Mouse (Mus musculus): ENCODE results near the gene Arhgdia. TPM values are rescaled to one million over a fixed set of nuclear protein-coding genes. Genes with fewer than 3 reads are reported as not detected.

Gene Arhgdia
- 100 to 1,000 TPM; 554 to 866 TPM for polyA plus RNA-seq (2017; shearing (Covaris generic))

DNA sequence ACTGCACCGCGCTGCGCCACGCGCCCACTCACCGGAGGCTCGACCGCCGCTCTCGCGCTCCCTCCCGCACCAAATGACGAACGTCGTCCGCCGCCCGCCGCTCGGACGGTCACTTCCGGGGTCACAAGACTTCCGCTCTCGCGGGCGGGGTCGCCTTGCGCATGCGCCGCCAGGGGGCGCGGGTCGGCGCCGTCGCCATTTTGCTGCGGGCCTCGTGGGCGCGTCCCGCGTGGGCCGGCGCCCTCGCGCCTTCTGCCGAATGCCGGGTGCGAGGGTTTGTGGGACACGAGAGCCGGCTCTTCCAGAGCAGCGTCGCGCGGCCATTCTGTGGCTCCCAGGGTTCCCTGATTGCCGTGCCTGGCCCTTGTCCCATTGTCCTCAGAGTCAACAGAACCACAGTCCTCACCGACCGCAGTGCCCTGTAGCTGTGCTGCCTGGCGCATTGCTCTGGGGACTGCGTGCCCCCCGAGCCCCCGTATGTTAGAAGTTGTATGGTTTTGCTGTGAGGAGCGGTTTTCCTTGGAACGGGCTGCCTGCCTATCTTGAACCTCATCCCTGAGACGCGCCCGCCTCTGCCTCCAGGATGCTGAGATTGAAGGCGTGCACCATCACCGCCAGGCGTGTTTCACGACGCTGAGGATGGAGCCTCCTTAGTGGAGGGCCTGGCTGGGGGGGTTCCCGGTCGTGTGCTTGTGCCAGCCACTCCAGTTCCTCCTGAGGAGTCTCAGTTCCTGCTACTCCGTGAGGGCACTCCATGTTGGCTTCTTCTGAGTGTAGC is at the start of gene Arhgdia:
Gene Arhgdia (minus strand): TSS at position 135 of the 778 bp plus-strand sequence.
- peak; percentile 62 for ATAC-seq

DNA sequence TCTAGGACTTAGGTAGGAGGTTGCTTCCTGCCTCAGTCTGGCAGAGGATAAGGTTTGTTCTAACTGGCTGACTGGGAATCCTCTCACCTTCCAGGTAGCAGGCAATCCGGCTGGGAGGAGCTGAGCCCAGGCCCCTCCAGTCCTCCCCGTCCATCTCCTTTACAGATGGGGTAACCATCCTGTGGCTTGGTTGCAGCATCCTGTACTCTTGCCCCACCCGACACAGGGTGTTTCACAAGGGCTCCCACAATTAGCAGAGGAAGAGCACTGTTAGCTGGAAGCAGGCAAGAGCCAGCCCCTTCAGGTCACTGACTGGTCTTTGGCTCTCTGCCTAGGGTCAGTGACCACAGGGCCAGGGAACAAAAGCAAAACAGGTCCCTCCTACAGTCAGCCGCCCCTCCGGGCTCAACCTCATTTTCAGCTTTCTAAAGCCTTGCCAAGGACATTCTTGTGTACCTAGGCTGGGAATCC is 49.0 kb upstream of the Arhgdia start:
- ATAC-seq: no peak

DNA sequence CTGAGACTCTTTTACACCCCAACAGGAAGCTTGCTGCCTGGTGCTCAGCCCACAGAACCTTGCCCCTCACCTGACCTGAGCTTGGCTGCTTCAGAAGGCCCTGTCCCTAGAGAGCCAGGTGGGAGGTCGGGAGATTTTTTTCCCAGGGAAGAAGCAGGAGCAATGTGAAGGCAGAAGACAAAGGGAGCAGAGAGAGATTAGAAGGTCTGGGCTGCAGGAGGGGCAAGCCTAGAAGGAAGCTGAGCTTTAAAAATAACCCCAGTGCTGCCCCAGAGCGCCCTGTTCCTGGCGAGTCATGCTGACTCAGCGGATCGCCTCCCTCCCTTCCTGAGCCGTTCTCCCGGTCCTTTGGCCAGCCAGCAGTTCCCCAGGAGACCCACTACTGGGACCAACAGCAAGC is 48.5 kb upstream of the Arhgdia start:
- no peak for ATAC-seq

DNA sequence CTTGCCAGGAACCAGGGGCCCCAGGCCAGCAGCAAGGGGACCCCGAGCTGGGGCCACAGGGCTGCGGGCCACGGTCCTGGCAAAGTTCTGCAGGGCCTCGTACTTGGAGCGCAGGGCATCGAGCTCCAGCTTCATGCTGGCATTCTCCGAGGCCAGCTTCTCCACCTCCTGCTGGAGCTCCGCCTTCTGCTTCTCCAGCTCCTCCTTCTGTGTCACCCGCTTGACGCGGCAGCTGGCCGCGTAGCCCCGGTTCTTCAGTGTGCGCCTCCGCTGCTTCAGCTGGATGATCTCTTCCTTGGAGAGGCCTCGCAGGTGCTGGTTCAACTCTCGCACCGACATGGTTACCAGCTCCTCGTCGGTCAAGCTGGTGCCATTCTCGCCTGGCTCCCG is 47.9 kb upstream of the Arhgdia start:
- peak; percentile 16 for ATAC-seq

DNA sequence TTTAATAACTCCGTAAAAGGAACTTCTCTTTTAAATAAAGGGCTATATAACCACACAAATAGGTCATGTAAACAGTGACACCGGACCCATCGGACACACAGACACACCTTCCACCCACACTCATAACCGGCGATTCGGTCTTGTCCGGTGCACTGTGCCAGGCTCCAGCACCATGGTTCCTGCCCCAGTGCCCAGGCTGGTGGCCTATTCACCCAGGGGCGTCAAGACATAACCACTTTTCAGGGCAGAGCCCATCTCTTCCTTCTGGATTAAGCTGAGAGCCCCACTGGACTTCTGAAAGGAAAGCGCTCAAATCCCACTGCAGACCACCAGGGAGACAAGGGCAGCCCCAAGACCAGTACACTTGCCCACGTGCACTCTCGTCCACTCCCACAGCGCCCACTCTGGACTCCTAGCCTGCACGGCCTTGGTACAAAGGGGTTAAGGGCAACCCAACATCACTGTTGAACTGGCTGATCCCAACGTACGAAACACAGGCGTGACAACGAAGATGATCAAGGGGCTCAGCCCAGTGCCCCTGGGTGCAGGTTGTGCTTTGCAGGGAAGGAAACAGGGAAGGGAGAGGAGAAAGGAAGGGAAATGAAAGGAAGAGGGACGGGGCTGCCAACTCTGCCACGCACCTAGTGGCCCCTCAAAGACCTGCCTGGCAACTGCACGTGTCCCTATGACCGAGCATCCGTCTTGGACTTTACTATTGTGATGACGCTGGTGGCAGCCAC is 47.3 kb upstream of the Arhgdia start:
- no peak for ATAC-seq

DNA sequence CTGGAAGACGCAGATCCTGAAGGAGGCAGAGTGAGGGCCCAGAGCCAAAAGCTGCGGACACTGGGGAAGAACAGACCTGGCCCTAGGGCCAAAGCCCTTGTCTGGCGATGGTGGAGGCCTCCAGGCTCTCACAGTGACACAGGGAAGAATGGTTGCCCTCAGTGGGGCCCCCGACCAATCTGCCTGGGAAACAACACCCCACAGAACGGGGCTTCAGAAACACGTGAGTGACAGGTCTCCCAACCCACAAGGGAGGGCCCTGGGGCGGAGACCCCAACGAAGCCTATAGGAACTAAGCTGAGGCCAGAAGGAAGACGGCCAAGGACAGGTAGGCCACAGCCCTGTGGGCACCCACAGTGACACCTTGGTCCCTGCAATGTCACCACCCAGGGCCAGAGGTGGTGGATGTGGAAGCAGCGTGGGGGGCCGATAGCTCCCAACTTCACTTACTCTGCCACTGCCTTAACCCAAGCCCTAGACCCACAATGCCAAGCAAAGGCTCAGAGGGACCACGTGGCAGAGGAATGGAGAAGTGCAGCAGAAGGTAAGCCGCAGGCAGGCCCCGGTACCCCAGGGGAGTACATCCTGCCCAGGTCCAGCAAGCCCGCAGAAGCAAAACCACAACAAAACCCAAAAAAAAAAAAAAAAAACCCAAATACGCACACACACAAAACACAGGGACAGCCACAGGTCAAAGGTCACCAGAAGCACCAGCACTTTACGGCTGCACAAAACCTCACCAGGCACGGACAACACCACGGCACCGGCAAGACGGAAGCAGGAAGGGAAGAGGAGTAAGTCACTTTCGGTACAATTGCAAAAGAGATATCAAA is 46.3 kb upstream of the Arhgdia start:
- peak; percentile 50 for ATAC-seq

DNA sequence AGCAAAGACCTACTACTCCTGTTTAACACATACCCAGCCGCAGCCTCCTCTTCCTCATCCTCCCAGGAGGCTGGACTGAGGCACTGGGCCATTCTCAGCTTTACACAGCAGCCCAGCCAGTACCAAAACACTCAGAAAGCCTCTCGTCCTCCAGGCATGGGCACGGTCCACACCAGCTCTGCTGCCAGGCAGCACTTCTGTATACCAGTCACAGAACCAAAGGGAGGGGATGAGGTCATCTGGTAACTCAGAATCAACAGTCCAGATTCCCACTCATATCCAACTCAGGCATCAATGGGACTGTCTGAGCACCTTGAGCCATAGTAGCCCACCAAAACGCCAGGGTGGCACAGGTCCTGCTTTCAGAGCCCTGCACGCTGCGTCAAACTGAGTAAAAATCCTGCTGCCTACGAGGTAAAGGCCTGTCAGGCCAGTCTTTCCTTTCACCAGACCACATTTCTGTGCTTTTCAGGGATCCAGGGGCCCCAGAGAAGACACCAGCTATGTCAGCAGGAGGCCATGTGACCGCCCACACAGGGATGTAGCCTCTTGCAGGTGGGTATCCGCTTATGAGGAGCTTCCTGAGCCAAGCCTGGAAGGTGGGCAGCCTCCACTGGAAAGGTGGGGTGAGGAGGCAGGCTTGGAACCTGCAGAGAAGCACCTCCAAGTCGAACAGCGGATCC is 45.5 kb upstream of the Arhgdia start:
- no peak for ATAC-seq

DNA sequence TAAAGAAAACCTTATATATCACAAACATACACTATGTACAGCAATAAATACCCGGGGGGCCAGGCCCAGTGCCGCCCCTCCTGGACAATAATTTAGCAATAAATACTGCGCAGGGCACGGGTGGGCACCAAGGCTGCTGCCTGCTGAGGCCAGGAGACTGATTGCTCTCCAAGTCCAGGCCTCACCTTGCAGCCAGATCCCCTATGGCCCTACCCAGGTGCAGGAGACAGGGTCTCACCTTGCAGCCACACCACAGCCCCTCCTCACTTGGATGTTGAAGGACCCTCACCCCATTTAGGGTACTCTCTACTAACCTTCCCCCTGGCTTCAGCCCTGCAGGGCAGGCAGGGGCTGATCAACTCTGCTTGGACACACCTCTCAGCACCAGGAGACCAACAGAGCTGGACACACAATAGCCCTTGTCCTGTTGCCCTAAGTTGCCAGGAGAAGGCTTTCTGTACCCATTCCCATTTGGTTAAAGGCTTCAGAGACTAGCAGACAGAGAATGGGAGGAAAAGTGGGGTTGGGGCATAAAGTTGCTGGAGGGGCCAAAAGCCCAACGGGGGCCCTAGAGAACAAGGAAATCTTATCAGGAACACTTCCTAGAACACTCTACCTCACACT is 43.8 kb upstream of the Arhgdia start, which contains the start of gene Sirt7:
Gene Sirt7 (minus strand): TSS at position 89 of the 624 bp plus-strand sequence.
- ATAC-seq: no peak

DNA sequence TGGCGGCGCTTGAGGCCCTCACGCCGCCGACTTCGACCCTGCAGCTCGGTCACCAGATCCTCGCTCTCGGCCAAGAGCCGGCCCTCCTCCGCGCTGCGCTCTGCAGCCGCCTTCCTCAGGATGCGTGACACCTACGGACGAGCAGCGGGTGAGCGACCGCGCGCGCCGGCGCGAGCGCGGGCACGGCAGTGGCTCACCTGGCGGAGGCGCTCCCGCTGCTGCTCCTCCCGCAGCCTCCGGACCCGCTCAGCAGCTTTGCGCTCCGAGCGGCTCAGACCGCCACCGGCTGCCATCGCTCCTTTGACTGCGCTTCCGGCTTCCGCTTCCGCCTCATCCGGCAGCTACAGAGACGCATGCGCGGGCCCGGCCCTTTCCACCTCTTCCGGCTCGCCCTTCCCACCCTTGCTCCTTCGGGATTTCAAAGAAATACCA is 43.3 kb upstream of the Arhgdia start:
- ATAC-seq: peak; percentile 69

DNA sequence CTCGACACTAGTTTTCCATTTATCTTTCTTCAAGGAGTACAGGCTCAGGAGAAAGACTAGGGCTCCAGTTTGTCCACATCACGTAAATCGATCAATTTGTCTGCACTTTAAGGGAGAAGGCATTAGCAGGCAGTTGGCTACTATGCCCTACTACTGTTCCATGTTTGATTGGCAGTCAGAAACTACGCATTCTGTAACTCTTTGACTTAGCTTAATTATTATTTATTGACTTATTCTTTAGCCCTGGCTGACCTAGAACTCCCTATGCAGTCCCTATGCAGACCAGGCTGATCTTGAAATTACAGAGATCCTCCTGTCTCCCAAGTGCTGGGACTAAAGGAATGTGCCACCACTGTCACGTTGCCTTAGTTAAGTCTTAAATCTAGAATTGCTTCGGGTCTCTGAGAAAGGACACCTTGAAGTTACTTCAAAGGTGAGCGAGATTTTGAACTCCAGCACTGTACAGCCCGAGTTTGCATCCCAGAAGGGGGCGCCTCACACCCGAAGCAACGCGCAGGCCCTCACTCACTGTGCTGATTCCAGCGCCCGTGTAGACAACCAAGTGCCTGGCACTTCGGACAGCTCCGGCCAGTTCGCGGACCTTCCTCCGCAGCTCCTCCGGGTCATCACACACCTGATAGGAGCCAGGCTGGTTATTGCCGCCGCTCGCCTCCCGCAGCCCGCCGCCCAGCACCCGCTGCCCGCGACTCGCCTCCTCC is 42.7 kb upstream of the Arhgdia start:
- ATAC-seq: peak; percentile 46

DNA sequence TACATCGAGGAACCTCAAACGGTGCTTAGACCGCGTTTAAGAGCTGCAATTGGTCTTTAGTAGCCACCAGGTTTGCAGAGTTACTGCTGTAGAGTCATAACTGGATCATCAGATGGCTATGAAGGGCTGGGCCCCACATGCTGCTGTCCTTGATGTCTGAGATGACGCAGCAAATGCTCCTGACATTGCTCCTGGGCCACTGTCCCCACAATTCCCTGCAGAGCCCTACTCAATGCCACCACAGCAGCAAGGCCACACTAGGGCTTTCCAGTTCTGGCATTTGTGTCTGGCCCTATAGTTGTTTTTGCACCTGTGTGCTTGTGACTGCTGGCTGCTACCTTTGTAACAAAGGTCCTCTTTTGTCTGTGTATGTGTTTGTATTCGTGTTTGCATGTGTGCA is 41.4 kb upstream of the Arhgdia start:
- ATAC-seq: no peak

DNA sequence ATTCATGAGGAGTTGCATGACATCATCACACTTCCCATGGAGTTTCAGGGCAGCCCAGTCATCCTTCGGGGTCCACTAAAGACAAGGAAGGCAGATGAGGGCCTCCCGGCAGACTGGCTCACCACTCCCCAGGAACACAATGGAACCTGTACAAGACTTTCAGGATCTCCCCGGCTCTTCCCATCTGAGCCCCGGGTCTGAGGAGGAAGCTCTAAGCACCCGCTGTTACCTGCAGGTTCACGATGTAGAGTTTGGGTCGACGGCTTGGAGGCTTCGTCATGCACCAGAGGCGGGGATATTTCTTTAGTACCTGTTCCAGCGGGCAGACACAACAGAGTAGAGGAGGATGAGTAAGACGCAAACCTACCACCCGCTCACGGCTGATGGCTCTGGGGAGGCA is 38.8 kb upstream of the Arhgdia start:
- ATAC-seq: no peak

DNA sequence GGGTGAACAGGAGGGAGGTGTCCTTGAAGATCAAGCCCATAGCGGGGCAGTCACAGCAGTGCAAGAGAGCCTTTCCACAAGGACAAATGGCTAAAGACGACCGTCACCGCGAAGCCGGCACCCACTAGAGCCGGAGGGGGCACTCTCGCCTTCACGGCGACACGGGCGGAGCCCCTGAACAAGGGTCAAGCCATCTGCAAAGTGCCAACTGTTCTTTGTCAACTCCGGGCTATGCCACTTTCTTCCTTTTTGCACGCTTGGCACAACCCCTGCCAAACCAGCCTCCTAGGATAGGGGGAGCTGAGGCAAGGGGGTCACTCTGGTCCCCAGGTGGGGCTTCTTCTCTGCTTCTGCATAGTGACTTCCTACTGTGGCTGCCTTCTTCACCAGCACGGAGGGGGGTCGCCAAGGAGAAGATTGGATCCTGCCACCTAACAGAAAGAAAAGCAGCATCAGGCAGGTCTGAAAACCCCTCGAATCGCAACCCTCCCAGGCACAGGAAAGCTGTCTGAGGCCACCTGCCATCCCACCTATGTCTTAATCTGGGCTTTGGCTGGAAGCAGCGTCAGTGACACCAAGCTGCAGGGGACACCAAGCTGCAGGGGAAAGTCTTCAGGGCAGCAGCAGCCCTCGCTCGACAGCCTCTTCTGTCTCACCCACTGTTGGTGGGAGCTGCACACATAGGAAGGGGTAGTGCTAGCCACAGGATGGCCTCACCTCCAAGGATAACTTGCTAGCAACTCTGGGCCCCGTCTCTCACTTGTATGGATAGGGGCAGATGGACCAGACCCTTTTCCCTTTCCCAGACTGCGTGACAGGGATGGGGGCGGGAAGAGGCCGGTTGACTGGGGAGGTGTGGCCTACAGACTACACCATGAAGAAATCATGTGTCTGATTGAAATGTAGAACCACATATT is 37.5 kb upstream of the Arhgdia start:
- no peak for ATAC-seq

DNA sequence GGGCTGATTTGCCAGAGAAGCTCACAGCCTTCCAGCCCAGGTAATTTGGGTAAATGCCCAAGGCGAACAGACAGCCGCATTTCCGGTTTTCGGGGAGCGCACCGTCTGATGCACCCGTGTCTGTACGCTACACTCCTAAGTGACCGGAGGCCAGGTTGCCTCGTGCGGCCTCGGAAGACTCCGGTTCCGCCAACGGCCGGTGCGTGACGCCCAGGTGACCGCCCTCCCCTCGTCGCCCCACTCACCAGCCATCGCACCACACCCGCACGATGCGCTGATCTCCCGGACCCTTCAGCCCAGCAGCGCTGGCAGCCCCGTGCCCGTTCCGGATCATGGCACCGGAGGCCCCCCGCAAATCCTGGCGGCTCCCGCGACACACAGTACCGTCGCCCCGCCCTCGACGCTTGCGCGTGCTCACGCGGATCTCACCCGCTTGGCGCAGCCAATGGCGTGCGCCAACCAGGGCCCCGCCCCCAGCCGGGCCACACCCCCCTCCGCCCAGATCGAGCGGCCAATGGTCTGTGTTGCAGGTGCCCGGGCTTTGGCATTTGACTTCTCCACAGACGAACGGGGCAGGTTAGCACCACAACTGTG is 36.2 kb upstream of the Arhgdia start, which contains the start of gene Pcyt2:
Gene Pcyt2 (minus strand): TSS at position 418 of the 594 bp plus-strand sequence.
- peak; percentile 93 for ATAC-seq

DNA sequence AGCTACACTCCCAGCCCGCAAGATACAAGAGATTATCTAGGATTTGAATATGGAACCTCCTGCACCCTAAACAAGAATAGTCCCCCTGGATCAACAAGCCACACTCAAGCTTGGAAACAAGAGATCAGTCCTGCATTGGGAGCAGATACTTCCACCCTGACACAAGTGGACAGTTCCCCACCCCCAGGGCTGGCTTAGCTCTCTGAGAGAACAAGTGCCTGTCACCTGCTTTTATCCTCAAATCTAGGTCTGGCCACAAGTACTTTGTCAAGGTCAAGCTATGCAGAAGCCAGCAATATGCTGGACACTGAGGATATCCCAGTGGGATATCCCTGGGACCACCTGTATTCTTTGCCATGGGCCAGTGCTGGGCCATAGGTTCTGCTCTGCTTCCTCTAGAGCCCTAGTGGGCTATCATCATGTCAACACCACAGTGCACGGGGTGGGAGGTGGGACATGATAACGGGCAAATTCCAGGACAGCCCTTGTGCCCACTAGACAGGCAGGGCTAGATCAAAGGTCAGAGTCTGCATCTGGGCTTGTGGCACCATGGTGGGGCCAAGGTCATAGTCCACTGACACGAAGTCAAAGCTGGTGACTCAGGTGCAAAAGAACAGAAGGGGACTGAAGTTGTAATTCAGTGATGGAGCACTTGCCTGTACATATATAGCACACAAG is 35.3 kb upstream of the Arhgdia start:
- ATAC-seq: no peak

DNA sequence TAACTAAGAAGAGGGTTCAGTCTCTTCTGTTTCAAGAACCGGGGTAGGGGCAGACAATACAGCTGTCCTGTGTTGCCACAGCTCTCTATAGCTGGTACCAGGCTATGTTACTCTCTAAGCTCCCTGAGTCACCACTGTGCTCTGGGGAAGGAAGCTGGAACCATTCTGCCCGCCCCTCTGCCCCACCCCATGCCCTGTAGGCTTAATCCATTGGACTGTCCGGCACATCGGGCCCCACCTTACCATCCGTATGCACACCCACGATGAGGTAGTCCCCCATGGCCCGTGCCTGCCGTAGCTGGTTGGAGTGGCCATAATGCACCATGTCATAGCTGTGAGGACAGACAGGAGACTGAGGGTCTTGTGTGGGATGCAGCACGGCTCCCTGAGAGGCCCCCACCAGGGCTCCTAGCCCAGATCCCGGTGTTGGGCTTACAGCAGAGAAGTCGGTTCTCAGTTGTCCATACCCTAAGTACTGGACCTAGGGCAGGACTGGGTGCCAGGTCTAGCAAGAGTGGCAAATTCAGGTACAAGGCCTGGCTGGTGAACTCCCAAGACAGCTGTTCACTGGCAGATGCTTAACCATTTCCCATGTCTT is 34.3 kb upstream of the Arhgdia start:
- ATAC-seq: no peak

DNA sequence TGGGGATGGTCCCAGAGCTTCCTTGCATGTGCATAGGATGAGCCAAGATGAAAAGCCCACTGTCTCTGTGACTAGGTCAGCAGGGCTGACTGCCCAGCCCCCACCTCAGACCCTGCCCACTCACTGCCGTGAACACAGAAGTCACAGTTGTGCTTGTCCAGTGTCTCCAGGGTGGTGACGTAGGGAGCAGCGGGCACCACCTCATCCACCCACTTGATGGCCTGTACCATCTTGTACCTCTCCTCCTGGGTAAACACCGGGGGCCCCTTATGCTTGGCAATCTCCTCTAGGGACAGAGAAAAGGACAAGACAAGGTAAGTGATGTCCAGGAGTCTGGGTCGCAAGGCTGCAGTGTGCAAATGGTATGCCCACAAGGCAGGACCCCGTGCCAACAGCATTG is 33.7 kb upstream of the Arhgdia start:
- ATAC-seq: no peak

DNA sequence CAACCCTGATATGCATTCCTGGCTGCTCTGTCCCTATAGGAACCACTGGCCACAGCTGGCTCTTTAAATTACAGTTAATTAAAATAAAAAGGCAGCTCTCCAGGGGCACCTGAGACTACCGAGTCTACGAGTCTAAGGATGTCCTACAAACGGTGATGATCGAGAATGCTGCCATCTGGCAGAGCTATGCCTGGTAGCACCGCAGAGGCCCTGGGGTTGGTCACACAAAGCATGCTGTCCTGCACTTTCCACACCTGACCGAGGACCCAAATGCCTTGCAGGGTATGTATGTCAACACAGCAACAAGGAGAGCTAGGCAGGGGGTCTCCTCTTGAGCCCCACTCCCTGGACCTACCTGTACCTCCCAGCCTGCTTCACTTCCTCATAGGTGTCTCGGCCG is 32.6 kb upstream of the Arhgdia start:
- ATAC-seq: no peak

Data from CD4-positive, CD25-positive, alpha-beta regulatory T cell, adult 4 months (primary cell).